Mouse (Mus musculus) limb, embryonic 13.5 days (tissue): ENCODE results near the gene Nsdhl. TPM values are rescaled to one million over a fixed set of nuclear protein-coding genes. Genes with fewer than 3 reads are reported as not detected.

ENCODE experiments used
- ATAC-seq: fragments of 200-750 bp; cut with Nextera tagmentation; 2 replicates; pipeline ENCODE4 v1.8.0; 2017; ENCODE audit warnings: low read depth, moderate number of reproducible peaks, moderate TSS enrichment; ENCODE audit not compliant: low FRiP score
- H3K27ac ChIP-seq: fragments of 300-500 bp; sonication (generic); 2 replicates; pipeline ENCODE4 v1.5.1; 2015; ENCODE audit warnings: inconsistent platforms, mild to moderate bottlenecking, moderate library complexity
- H3K27me3 ChIP-seq: fragments of 300-500 bp; sonication (generic); 2 replicates; pipeline ENCODE4 v1.6.1; 2015; ENCODE audit warnings: mild to moderate bottlenecking, inconsistent platforms
- H3K36me3 ChIP-seq: fragments of 300-500 bp; sonication (generic); 2 replicates; pipeline ENCODE4 v1.6.1; 2015; ENCODE audit warnings: inconsistent platforms, mild to moderate bottlenecking, moderate library complexity
- H3K4me1 ChIP-seq: fragments of 300-500 bp; sonication (generic); 2 replicates; pipeline ENCODE4 v1.6.1; 2015; ENCODE audit warnings: inconsistent platforms
- H3K4me2 ChIP-seq: fragments of 300-500 bp; sonication (generic); replicated peaks from 2 replicates; pipeline ENCODE4 v1.6.1; 2015; ENCODE audit warnings: inconsistent platforms, mild to moderate bottlenecking, moderate library complexity
- H3K4me3 ChIP-seq: fragments of 300-500 bp; sonication (generic); 2 replicates; pipeline ENCODE4 v1.5.1; 2015; ENCODE audit warnings: moderate library complexity, mild to moderate bottlenecking, inconsistent platforms
- H3K9ac ChIP-seq: fragments of 300-500 bp; sonication (generic); 2 replicates; pipeline ENCODE4 v1.6.1; 2015; ENCODE audit warnings: mild to moderate bottlenecking, inconsistent platforms
- H3K9me3 ChIP-seq: fragments of 300-500 bp; sonication (generic); 2 replicates; pipeline ENCODE4 v1.6.1; 2016; ENCODE audit warnings: inconsistent platforms
- WGBS: fragments of 180-500 bp; shearing (Covaris S2); methylation state at CpG from one replicate; pipeline ENCODE4 v1.1.7; 2015; 5-methylcytosine and 5-hydroxymethylcytosine counted together
- microRNA counts: library from miRNA; unstranded; fragments of <30 nt; microRNA quantifications from one replicate; lab custom pipeline; 2016
- microRNA-seq: library from miRNA; unstranded; fragments of <30 nt; microRNA quantifications from one replicate; pipeline ENCODE4, GENCODE M21; 2016
- polyA plus RNA-seq: library from polyadenylated mRNA; unstranded; fragments of >200 nt; fragmentation: Nextera tagmentation; extraction: Ambion mirVana; gene quantifications from 2 replicates; pipeline ENCODE4 v1.2.1, GENCODE M21; 2015

Nsdhl gene
- polyA plus RNA-seq, 1 experiment from 2014 or later = 22.7 TPM

DNA sequence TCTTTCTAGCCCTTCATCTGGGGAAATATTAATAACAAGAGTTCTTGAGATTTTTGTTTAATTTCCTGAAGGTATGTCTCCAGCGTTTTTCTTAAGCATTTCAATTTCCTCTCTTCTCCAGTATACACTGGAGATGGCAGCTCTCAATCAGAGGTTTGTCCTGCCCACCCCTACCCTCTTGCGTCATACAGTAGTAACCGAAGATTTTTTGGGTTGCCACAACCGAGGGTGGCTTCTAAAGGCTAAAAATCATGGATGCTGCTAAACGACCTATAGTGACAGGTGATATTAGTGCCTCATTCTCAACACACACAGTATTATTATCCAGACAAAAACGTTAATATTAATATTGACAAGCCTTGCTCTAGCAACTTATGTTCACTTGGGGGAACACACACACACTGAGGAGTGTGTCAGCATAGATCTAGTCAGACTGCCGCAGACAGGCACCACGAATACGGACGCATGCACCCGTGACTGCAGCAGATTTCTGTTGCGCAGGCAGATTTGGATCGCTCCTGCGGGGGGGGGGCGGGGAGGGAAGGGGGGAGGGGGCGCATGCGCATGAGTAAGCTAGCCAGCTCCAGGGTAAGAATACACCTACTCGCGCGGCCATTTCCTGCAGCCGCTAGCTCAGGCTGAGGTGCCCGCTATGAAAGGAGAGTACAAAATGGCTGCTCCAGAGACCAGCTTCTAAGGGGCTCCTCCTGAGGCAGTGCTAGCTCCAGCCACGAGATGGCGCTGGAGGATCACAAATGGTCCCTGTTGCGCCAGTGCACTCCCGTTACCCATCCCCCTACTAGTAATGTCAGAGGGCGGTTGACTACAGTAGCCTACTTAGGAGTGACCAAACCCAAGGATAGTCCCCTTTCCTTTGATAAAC is 89.5 kb downstream of the Nsdhl start:
- H3K27me3 ChIP-seq = no peaks in the 10 kb centered on the region; the same call in 1 of the 2 replicates
- H3K9me3 ChIP-seq = no peaks in the 10 kb centered on the region
- peak overlapping the region; percentile 55 for H3K4me2 ChIP-seq
- WGBS = 19% methylated on average over 25 of the region's 27 CpGs
- no peaks in the 10 kb centered on the region for H3K36me3 ChIP-seq
- H3K27ac ChIP-seq = peak overlapping the region; percentile 28; the same call in 1 of the 2 replicates
- no peaks in the 10 kb centered on the region for H3K4me1 ChIP-seq
- ATAC-seq = peak; percentile 99
- 0 out of 2 replicates have a peak overlapping the region, but pooled peaks have one; percentile 43 for H3K9ac ChIP-seq
- peak overlapping the region; percentile 36 for H3K4me3 ChIP-seq

MicroRNAs within 50 kb of the gene (microRNA counts, 519-probe panel; counts per million panel counts)
- not detected for microRNA mmu-miR-2137 (lab: Ali Mortazavi, UCI)

Small RNAs within 50 kb of the gene (microRNA-seq; reads per million reads assigned to microRNA genes)
- 0.87 reads per million for gene Mir2137

Other genes with a start within 250 kb of the Nsdhl start
- 0.11 TPM in 2 replicates for gene Gabrq, start 93.4 kb upstream of the Nsdhl start, polyA plus RNA-seq
- 72.8 and 75.1 TPM in 2 replicates for gene Cetn2, start 146 bp upstream of the Nsdhl start, polyA plus RNA-seq
- 25.0 and 28.4 TPM in 2 replicates for gene Zfp185, start 68.8 kb downstream of the Nsdhl start, polyA plus RNA-seq
- gene Pnma5, start 118.5 kb downstream of the Nsdhl start, polyA plus RNA-seq = 0.20 and 0.24 TPM in 2 replicates
- 0.29 and 0.32 TPM in 2 replicates for gene Pnma3, start 146.2 kb downstream of the Nsdhl start, polyA plus RNA-seq
- 0.65 and 1.2 TPM in 2 replicates for gene Xlr4a, start 163.9 kb downstream of the Nsdhl start, polyA plus RNA-seq
- 2.4 and 2.8 TPM in 2 replicates for gene Xlr3a, start 178.5 kb downstream of the Nsdhl start, polyA plus RNA-seq
- 0.06 and 0.10 TPM in 2 replicates for gene Gm14685, start 198.5 kb downstream of the Nsdhl start, polyA plus RNA-seq
- not detected in 2 replicates for gene Xlr5b, start 230.2 kb downstream of the Nsdhl start, polyA plus RNA-seq
- gene DXBay18, start 230.9 kb downstream of the Nsdhl start, polyA plus RNA-seq = not detected in 2 replicates